Mouse (Mus musculus): ENCODE measurements around the gene Pkn2.
A peak's percentile ranks its signal among the peaks of the same experiment; 100 is the strongest.

The Pkn2 gene

GRCm38 (mm10) chr3:142881872-142882623, at the start of gene Pkn2:
Pkn2 (minus strand) TSS chr3:142882004.
- peak; percentile 99 to 100 for DNase-seq

- DNase-seq = no peak
These were observed 48.1 kb upstream of the Pkn2 start for GRCm38 (mm10) chr3:142929906-142930305.

- DNase-seq = no peak
These were observed 45.5 kb upstream of the Pkn2 start for GRCm38 (mm10) chr3:142927311-142927710.

DNA sequence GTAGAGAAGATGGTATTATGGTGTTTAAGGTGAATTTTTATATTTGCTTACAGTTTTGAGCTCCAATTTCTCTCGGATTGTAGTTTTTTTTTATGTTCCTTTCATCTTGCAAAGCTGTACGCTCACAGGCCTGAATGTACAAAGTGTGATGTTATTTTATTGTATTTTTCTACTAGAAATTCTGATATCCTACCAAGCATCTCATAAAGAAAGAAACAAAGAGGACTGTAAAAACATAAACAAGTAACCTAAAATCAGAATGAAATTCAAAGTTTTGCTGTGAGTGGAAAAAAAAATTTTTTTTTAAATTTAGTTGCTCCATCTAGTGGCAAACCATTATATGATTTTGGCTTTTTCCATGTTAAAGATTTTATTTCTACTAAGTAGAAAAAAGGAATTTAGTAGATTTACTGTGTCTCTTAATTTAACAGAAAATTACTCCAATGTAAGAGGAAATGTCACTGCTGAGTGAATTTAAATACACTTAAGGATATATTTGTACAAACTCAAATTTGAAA, 43.1 kb upstream of the Pkn2 start:
- DNase-seq = no peak

GRCm38 (mm10) chr3:142919070-142919469, 37.3 kb upstream of the Pkn2 start:
- no peak for DNase-seq

GRCm38 (mm10) chr3:142917760-142918439, 36.1 kb upstream of the Pkn2 start:
- no peak for DNase-seq

DNA sequence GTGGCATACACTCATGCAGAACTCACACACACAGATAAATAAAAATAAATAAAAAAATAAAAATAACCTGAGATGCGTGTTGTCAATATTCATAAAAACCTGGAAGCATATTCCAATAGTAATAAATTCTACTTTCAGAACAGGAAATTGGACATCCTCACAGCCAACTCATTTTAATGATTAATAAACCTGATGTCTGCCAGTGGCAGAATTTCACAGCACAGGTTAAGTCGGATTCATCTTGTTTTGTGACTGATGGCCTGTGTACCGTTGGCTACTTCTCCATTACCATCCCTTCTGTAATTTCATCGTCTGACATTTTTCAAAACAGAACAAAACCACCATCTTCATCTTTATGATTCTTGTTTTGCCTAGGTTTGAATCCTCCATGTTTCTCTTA, 35.4 kb upstream of the Pkn2 start:
- no peak for DNase-seq

DNA sequence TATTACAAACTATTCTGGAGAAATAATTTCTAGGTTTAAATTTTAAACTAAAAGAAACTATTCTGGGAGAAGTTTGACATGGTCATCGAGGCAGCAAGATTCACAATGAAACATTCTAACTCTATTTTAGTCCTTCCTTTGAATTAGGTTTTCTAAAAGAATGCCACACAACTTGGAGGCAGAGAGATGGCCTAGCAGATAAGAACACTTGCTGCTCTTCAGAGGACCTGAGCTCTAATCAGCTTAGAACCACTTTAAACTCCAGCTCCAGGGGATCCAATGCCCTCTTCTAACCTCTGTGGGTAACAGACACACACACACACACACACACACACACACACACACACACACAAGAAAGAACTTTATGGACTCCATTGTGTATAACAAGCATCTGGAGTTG, 31.5 kb upstream of the Pkn2 start:
- DNase-seq = no peak

GRCm38 (mm10) chr3:142899683-142900082, 17.9 kb upstream of the Pkn2 start:
- no peak for DNase-seq

- DNase-seq = no peak
These were observed 17.2 kb upstream of the Pkn2 start for GRCm38 (mm10) chr3:142898949-142899396.

DNA sequence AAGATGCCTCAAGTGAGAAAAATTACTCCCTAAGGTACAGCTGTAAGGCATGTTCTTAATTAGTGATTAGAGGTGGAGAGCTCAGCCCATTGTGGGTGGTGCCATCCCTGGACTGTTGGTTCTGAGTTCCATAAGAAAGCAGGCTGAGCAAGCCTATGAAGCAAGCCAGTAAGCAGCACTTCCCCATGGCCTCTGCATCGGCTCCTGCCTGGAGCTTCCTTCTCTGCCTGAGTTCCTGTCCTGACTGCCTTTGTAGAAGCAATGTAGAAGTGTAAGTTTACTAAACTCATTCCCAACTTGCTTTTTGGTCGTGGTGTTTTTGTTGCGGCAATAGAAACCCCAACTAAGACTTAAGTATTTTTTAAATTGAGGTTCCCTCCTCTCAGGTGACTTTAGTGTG, 8.6 kb upstream of the Pkn2 start:
- no peak for DNase-seq

GRCm38 (mm10) chr3:142886963-142887362, 5.2 kb upstream of the Pkn2 start:
- DNase-seq = no peak

GRCm38 (mm10) chr3:142884594-142884993, 2.8 kb upstream of the Pkn2 start:
- no peak for DNase-seq

DNA sequence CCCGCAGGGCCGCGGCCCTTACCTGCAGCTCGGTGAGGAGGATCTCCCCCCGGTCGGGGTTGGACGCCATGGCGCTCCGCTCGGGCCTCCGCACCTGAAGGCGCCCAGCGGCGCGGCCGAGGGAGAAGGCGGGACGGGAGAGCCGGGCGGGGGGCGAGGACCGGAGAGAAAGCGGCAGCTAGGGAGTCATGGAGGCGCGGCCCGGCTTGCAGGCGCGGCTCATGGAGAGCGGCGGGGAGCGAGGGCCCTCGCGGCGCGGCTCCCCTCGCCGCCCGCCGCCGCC, 274 bp downstream of the Pkn2 start:
- no peak for DNase-seq

- peak in 1 of 2 experiments; percentile 40 for DNase-seq
These were observed 815 bp downstream of the Pkn2 start for GRCm38 (mm10) chr3:142880790-142881588.

GRCm38 (mm10) chr3:142863236-142863635, 18.6 kb downstream of the Pkn2 start:
- peak; percentile 3 to 10 for DNase-seq

DNA sequence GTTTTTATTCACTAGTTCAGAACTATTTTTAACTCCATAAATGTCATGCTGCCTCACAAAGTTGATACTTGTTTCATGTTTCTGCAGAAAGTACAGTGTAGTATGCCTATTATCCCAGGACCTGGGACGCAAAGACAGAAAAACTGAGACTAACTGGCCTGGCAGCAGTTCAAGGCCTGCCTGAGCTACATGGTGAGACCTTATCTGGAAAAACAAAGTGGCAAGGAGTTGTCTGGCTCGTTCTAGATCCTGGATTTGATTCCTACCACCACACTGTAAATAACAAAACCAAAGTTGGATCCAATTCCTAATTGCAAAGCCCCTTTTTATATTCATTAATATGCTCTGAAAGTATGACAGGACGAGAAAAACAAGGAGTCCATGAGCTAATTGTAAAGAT, 25.0 kb downstream of the Pkn2 start:
- DNase-seq = no peak

DNA sequence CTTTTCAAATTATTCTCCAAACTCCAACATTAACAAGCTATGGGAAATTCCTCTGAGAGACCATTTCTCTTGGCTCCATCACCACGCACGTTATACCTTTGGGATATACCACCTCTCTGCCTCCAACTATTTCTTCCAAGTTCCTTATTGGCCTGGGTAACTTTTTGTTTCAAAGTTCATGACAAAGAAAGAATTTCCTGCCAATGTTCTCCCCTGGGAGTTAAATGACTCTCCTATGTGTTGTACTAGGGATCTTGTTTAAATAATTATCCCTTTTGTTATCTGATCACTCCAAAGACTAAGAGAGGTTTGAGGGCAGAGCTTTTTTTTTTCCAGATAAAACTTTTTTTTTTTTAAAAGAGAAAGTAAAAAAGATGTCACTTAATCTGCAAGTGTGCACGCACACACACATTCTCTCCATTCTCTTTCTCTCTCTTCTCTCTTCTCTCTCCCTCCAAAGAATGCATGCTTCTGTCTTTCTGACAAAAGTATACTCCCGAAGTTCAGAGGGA, 25.8 kb downstream of the Pkn2 start:
- no peak for DNase-seq

DNA sequence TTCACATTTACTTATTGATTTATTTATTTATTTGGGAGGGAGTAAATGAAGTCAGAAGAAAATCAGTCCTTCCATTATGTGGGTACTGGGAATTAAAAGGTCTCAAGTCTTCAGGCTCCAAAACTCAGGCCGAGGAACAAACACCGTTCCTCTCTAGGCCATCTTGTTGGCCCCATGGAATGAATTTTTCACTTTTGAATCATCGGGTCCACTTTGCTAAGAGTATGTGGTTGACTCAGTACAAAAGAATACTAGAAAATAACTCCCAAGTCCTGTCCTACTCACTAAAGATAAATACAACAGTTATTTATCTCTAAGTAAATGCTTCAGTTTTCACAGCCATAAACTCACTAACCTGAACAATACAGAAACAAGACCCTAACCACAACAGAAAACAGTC, 28.9 kb downstream of the Pkn2 start:
- no peak for DNase-seq

DNA sequence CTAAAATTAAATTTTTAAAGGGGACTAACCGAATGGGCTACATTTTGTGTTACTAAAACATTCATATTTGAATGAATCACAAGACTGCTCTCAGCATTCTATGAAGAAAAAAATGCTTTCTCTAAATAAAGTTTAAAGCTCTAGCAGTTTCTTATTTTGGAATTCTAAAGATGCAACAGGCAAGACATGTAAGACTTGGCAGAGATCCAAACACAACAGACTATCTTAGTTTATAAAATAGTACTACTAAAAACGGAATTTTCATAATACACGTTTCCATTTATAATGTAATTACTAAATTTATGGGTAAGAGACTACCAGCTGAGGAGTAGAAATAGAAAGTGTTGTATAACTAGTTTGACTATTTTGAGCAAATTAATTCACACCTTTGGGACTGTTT, 30.2 kb downstream of the Pkn2 start:
- DNase-seq = no peak

DNA sequence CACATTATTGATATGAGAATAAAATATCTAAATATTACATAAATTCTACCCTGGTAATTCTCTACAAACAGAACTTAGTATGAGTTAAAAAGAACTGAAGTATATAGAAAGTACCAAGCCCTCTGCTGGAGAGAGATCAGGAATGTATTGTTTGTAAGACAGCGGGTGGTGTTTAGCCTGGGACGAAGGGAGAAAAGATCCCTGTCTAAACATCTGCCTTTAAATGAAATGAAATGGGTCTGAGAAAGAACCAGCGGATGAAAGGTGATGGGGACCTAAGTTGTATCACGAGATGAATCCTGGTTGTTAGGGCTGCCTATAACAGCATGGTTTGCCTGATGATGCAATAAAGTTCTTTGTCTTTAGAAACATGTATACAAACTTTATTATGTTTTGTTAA, 41.8 kb downstream of the Pkn2 start:
- DNase-seq = no peak

GRCm38 (mm10) chr3:142834761-142835160, 47.0 kb downstream of the Pkn2 start:
- no peak for DNase-seq

DNA sequence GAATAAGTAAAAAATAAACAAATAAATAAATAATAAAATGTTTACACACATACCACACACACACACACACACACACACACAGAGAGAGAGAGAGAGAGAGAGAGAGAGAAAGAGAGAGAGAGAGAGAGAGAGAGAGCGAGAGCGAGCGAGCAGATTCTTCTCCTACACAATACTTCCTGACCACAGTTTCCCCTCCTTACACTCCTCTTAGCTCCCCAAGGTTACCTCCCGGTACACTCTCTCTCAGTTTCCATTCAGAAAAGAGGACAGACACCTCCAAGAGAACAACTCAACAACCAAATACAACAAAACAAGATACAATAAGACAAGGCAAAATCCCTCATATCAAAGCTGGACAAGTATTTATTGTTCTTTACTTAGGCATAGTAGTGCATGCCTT, 47.8 kb downstream of the Pkn2 start:
- no peak for DNase-seq

Measured in B cell, adult 2 months (primary cell).